Mouse (Mus musculus): ENCODE measurements around the gene Prss48.

- TF ChIP-seq ZNF384 (IDR thresholded peaks at IDR 0.05; ENCODE audit: low read depth, low read length) (no peak), E2F4 (IDR thresholded peaks at IDR 0.05; ENCODE audit: insufficient replicate concordance, low read depth, low read length) (no peak), BHLHE40 (IDR thresholded peaks at IDR 0.05; ENCODE audit: low read depth, low read length) (no peak), EP300 (IDR thresholded peaks at IDR 0.05; ENCODE audit: low read length) (no peak), RCOR1 (conservative IDR thresholded peaks at IDR 0.05; ENCODE audit: low read depth, low read length) (no peak), USF2 (conservative IDR thresholded peaks at IDR 0.05; ENCODE audit: low read depth, low read length) (no peak), POLR2A (IDR thresholded peaks at IDR 0.05; ENCODE audit: low read depth, low read length) (no peak), CTCF (conservative IDR thresholded peaks at IDR 0.05 in 1 of 2, IDR thresholded peaks at IDR 0.05 in 1 of 2; ENCODE audit: low read depth in 2 of 2, low read length in 2 of 2) (no peak), ETS1 (conservative IDR thresholded peaks at IDR 0.05; ENCODE audit: low read depth, low read length) (no peak)
These were observed 19.4 kb upstream of the Prss48 start for GRCm38 (mm10) chr3:86021651-86022050.
